Mouse (Mus musculus) embryo, embryonic 10.5 days (tissue): ENCODE measurements at regions not wholly inside any gene's neighbourhood (a gene's known extent, or its start where the extent isn't known, plus 50 kb on each side); places are given as distances from the start of the nearest gene placed in this dataset.
"Not testable (repeated sequence)": the region's sequence is repeated elsewhere in the genome, so short reads cannot be mapped to it uniquely, and the experiment has no call there.

ENCODE experiments used
- DNase-seq: peaks from one replicate; pipeline ENCODE4 v3.0.0-alpha.2; 2015; ENCODE audit warnings: low spot score

DNA sequence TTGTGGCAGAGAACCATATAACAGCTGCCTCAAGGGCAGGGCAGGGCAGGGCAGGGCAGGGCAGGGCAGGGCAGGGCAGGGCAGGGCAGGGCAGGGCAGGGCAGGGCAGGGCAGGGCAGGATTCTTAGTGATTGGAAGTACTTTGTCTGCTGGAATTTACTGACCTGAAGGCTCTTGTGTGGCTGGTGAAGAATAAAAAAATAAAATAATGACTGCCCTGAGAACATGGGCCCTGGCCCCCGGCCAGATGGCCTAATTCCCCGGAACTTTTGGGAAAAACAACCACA lies 169.3 kb downstream of the Qk start:
- DNase-seq = not testable (repeated sequence)

DNA sequence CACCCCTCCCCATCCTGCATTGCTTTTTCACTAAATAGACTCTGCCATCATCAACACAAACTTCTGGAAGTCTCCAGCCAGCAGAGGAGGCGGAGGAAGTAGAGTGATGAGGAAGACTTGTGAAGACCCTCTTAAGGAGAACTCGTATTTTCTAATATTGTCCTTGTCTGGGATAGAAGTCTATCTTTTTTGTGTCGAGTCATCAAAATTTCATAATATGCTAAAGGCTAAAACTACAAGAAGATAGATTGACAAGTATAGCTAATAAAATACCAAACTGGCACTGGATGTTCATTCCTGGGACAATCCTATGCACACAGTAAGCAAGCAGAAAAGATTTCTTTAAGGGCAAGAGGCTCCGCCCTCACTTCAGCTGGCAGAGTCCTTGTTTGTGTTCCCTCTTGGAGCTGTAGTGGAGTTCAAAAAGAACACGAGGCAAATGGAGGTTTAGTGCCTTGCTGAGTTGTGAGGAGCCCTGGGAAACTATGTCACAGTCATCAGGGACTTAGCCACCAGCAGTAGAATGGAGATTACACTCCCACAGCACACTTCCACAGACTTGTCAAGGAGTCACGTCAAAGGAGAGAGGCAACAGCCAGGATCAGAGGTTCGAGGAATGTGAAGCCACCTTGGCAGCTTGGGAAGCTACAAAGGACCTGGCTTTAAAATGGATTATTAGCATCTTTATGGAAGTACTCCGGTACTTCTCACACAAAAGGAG lies 169.8 kb downstream of the Qk start:
- DNase-seq = no peak

DNA sequence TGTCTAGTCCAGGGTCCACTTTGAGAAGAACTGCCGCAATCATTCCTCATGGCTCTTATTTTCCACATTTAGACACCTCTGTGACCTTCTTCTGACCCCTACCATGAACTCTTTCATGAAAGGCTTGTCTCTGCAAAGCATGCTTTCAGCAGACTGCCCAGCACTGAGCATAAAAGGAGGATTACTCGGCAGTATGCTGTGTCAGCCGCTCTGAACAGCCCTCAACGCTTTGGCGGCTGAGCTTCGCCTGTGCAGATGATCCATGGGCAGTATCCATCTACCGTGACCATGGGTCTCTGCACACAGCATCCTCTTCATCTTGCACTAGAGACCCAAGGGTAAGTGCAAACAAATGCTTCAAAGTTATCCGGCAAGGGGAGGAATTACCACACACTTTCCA lies 172.5 kb downstream of the Qk start:
- peak; percentile 67 for DNase-seq

DNA sequence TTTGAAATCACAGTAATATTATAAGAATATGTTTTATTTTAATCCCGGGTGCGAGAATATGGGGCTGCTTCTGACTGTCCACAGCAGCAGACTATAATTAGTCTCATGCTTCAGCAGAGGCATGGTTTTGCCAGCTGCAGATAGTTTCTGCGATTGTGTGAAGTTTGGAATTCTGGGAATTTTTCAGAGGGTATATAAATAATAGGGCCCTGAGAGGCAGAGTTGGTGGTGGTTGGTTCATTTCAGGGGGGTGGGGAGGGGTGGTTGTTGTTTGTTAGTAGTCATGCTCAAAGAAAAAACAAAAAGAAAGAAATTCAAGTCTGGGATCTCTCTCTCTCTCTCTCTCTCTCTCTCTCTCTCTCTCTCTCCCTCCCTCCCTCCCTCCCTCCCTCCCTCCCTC lies 173.1 kb downstream of the Qk start:
- DNase-seq = no peak

DNA sequence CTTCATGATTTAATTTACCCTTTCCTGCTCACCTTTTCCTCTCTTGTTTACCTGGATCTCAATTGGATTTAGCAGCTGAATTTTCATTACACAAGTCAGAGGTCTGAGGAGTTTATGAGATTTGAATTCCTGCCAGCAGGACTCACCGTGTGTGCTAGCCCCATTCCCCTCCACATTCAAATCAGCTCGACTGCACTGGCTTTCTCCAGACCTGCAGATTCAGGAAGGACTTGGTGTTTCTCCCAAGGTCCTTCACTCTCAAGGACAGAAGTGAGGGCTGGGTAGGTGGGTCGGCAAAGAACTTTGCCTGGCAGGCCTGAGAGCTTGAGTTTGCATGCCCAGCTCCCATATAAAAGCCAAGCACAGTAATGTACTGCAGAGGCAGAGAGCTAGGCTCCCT lies 180.8 kb downstream of the Qk start:
- DNase-seq = no peak

DNA sequence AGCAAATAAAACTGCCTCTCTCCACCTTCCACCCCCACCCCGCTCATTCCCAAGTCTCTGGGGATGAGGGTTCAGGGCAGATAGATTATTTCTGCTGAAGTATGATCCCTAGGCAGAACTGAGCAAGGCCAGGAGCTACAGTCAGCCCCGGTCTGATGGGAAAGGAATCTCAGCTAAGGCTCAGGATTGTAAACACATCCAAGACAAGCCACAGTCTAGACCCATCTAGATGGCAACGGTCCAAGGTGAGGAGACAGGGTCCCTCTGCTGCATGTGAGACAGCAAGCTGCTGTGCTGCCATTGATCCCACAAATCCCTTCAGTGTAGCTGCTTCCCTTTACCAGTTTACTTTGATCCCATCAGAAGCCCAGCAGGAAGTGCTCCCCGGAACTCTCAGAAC lies 181.3 kb downstream of the Qk start:
- DNase-seq = no peak

DNA sequence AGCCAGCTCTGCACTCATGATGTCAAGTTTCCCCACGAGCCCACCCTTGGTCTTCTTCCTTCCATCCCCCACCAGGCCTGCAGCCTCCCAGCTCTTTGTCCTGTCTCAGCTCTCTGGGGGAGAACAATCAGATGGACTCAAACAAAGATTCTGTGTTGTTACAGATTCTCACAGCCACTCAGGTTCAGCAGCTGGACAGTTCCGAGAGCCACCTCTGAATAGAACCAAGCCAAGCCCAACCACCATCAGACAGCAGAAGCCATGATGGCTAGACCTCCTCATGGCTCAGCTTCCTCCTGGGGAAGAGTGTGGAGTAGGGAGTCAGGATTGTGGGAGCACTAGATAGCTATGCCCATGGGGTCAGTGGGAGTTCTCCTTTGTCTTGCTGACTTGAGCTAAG lies 184.5 kb downstream of the Qk start:
- peak; percentile 62 for DNase-seq

DNA sequence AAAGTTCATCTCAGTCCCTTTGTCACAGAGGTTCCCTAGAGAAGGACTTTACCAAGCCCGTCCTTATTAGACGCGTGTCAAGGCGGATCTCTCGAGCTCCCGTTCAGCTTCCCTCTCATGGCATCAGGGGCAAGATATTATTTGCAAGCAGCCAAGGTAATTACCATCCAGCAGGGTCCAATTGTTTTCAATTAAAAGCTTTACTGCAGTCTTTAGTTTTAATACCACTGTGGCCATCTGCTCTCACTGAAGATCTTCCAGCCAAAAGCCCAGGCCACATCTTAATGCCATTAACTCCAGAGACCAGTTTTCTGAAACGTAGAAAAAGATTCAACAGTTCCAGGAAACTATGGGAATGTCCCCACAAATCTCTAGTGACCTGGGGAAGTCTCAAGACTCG lies 191.1 kb downstream of the Qk start:
- no peak for DNase-seq

DNA sequence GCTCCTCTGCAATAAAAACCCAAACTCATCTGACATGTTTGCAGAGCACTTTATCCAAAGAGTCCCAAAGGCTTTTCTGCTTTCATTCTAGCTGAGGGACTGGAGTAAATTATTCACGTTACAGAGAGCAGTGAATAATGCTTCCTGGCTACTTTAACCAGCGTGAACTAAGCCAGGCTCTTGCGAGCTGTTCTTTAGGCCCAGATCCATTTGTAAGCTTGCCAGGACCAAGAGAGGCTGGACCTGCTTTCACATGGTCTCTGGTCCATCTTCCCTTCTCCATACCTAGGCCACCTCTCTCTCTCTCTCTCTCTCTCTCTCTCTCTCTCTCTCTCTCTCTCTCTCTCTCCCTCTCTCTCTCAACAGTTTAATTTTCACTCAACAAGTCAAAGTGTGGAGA lies 197.2 kb downstream of the Qk start:
- no peak for DNase-seq

DNA sequence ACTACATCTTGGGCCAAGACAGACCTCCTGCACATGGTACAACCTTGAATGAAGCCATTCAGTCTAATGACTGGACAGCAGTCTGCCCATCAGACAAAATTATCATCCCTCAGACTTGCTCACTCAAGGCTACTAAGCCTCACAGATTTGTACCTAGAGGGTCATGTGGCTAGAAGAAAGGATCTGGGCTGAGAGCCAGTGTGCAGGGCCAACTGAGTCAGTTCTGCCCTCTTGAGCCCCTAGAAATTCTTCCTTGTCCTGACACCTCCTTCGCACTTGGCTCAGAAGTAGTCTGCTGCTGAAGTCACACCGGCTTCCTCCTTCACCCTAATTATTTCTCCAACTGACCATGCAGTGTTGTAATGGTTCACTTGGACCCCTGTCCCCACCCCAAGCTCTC lies 207.5 kb downstream of the Qk start:
- DNase-seq = no peak

DNA sequence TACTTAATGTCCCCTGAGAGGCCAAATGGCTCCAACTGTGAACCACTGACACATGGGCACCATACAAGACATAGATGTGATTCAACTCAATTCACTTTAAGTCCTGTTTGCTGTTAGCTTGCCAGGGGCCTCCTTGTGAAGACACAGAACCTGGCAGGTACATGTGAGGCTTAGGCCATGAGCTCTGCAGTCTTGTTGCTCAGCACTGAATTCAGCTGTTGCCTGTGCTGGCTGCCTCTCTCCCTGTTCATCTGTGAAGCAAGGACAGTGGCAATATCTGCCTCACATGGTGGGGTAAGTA lies 209.3 kb downstream of the Qk start:
- no peak for DNase-seq

DNA sequence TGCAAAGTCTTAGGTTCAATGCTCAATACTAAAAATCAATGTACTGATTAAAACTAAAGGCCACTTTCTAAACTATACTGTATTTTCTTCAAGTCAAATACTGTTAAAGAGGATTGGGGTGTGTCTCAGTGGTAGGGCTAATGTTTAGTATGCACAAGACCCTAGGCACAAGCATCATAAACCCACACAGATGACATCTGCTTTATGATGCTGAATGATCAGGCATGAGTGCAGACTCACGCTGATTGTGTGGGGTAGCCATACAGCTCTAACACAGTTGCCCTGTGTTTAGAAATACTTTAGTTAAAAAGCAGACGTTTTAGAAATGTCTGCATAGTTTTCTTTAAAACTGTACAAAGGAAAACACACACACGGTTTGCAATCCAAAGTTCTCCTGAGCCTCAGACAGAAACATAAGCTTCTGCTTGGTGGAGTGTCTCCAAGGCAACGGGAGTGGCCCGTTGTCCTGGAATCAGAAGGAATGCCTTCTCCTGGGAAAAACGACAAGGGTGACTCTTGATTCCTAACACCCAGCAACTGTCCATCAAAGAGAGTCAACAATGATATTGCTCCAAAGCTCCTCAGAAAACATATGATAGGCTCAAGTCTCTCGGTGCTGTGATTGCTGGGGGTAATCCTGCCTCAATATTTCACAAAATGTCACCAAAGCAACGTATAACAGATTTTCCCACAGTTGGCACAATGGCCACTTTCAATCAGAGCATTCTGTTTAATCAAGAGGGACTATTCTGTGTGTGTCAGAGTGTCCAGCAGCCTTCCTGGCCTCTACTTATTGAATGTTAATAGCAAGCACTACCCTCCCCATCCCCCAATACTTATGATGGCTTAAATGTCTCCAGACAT lies 209.9 kb downstream of the Qk start:
- DNase-seq = peak; percentile 69

DNA sequence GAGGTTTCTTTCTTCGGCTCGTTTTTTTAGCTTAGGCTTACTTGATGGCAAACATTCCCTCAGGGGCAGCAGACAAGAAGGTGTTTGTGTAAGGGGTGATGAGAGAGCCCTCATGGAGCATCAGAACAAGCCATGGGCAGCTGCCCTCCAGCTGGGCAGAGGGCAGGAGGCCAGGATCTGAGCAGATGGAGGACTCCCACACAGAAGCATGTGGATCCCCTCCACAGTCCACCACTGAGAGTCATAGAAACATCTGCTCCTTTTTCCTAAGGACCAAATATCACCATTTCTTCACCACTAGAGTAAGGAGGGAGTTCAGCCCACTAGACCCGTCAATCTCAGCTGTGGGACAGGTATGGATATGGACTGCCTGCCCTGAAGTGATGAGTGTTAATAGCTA lies 214.4 kb downstream of the Qk start:
- DNase-seq = no peak

DNA sequence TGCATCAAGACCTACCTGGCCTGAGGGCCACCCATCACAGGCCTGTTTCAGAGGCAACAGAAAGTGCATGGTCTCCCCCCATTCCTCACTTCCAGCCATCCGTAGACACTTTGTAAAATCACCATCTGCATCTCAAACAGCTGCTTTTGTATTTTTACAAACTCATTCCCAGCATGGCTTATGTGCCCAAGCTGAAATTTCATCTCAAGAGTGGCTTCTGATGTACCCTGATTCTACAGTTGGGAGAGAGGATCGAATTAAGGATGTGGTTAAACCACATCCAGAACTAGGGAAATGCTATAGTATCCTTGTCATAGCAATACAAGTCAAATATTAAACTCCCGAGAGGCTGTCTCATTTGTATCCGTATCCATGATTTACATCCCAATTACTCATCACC lies 221.5 kb downstream of the Qk start:
- DNase-seq = no peak

DNA sequence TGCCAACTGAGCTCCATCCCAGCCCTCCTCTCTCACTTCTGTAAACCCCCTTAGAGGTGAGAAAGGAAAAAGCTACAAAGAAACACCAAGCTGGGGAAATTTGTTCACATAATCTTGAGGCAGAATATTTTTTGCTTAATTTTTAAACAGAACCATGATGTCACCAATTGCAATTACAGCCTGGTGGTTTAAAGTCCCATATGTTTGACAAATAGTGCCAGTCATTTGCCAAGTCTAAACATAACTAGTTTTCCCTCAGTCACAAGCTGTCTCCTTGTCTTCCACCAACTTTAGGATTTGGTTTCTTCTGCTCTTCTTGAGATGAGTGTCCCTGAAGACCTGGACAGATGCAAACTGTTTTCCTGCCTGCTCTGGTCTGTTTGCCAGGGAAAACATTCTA lies 222.0 kb downstream of the Qk start:
- no peak for DNase-seq

DNA sequence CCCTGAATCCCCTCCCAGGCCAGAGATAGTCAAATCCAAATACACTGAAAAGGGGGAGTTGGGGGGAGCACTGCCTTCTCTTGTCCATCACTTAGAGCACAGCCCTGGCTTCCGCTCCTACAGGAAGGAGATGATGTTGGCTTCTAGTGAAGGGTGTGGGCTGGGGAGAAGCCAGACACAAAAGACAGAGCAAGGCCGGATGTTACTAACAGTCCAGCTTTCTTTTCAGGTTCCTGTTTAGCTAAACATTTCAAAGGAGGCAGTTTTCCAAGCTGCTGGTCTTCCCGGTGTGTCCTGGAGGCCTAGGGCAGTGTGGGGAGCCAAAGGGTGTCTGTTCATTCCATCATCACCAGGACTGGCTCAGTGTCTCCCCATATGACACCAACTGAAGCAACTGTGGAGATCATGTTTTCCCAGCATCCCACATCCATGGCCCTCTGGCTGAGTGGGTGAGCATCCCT lies 223.8 kb downstream of the Qk start:
- DNase-seq = no peak

DNA sequence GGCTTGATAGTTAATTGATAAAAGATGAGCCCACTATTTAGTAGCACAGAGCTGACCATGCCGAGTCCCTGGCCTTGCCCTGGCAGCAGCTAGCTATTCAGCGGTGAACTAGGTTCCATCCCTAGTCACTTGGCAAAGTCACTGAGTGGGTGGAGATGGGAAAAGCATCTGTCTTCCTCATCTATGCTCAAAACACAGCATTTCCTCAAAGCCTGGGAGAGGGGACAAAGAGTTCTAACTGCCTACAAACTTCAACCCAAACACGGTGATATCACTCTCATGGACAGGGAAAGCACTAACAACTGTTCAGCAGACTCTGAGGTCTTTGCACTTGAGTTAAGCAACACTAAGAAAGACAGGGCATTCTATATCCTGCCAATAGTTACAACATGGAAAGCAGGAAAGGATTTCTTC lies 225.5 kb downstream of the Qk start:
- no peak for DNase-seq

DNA sequence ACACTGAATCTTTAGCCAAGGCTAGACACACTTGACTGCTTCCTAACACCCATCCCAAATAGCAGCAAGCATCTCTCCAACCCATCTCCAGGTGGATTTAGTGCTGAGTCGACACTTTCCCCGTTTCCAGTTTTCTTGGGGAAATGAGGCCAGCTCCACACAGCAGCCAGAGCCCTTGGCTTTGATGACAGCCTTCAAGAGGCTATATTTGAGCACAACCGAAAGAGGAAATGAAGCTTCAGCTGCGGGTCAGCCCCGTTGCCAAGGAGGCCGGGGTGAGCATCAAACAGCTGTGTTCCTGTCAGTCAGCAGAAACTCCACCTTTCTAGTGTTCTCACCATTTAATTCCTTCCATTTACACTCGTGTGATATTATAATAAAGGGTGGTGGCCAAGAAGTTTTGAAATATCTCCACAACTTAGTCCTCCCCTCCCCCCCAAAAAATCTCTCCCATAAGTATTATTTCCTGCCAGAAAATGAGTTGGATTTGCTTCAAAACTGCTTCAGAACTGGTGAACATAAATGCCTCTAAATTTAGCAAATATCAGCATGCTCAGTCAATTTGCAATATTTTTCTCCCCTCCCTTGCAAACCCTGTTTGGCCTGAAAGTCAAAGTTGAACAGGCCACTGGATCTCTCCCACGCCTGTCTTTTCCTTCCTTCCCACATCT lies 226.1 kb downstream of the Qk start:
- DNase-seq = no peak

DNA sequence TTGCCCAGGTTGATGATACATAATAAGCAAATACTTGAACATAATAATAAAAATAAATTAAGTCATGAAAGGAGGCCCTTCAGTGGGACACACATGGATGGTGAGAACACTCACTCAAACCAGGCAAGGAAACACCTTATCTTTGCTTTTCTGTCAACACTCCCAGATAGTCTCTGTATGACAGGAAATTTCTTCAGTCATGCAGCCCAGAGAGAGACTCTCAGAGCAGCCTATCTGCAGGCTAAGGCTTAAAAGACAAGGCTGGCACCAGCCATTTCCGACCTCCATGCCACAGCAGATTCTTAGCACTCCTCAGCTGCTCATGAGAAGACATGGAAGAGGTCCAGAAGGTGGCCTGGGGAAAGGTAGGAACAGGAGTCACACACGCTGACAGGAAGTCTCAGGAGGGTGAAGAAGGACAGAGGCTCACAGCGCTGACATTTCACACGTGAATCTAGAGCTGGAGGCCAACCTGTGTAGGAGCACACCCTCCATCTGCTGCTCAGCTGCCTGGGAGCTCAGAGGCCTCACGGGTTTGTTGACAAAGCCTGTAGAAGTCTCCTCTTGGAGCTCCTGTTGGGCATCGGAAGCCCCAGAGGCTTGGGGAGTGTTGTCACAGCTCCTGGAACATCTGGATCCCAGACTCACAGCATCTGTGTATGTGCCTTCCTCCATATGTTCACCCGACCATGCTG lies 232.3 kb downstream of the Qk start:
- DNase-seq = peak; percentile 12

DNA sequence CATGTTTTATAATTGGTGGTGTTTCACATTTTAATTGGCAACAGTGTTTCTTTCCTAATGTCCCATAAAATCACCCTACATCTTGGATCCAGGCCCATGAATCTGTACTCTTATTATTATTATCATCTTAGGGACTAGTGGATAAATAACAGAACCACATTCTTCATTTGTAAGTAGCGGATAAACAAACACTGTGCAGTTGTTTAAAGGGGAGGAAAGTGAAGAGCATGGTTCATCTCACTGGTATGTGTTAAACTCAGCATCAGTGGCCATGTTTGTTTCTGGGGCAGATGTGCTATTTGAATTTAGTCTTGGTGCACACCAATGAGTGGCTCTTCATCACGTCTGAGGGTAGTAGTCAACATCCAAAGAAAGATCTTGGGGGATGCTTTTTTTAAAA lies 233.1 kb downstream of the Qk start:
- DNase-seq = no peak

DNA sequence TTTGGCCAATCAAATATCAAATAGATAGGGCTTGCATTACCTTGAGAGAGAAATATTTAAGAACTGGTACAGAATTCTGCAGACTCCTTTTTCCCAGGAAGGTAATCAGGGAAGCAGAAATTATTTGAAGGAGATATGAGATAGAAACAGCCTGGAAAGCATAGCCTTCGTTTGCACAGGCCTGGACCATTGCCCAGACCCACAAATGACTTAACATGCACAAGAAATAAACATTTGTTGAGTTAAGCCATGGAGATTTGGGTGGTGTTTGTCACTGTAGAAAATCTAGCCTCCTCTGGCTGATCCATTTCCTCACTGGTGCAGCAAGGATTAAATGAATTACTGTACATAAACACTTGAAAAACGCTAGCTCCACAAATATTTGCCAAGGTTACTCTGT lies 233.5 kb downstream of the Qk start:
- DNase-seq = no peak

DNA sequence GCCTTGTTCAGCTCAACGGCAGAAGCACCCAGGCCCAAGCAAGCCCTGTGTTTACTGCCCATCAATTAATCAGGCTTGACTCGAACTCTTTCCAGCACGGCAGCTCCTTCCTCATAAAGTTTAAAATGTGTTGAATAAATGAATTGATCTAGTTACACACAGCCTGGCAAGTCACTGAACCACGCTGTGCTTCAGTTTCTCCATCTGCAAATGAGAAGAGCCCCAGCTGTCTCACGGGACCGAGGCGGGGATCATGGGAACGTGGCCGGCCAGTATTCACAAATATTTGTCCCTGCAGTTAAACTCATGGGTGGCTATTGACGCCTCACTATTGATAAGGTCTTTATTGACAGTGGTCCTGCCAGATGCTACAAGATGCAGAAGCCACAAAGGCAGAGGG lies 237.9 kb downstream of the Qk start:
- DNase-seq = no peak
